Mouse (Mus musculus) liver, embryonic 14.5 days (tissue): ENCODE measurements around the gene Urad. TPM values are rescaled to one million over a fixed set of nuclear protein-coding genes. Genes with fewer than 3 reads are reported as not detected.

Source experiments
- ATAC-seq: fragments of 200-750 bp; cut with Nextera tagmentation; 2 replicates; pipeline ENCODE4 v1.8.0; 2017; ENCODE audit warnings: moderate number of reproducible peaks, mild to moderate bottlenecking, moderate library complexity; ENCODE audit not compliant: insufficient read depth
- DNase-seq, 3 experiments: peaks; one replicate each; pipeline ENCODE4 v3.0.0-alpha.2; 2012 to 2013; ENCODE audit warnings: low read depth in 3 of 3, low spot score in 3 of 3
- H3K27ac ChIP-seq: fragments of 300-500 bp; sonication (generic); 2 replicates; pipeline ENCODE4 v1.5.1; 2014; ENCODE audit warnings: moderate library complexity, mild to moderate bottlenecking, control low read depth, inconsistent platforms
- H3K27me3 ChIP-seq: fragments of 300-500 bp; sonication (generic); 2 replicates; pipeline ENCODE4 v1.6.1; 2014; ENCODE audit warnings: mild to moderate bottlenecking, low read length, moderate library complexity; ENCODE audit not compliant: control insufficient read depth, insufficient read depth
- H3K36me3 ChIP-seq: fragments of 300-500 bp; sonication (generic); replicated peaks from 2 replicates; pipeline ENCODE4 v1.6.1; 2014; ENCODE audit warnings: low read depth; ENCODE audit not compliant: control insufficient read depth, insufficient read depth
- H3K4me1 ChIP-seq, 2 experiments: fragments of 200-500 bp in 1 of 2; fragments of 300-500 bp in 1 of 2; sonication (generic) in 1 of 2; replicated peaks; 2 replicates each; pipeline ENCODE4 v1.6.1; 2012 to 2014; ENCODE audit warnings: antibody characterized with exemption in 1 of 2, inconsistent platforms in 1 of 2, low read length in 1 of 2; ENCODE audit not compliant: control insufficient read depth in 2 of 2, insufficient read depth in 2 of 2
- H3K4me2 ChIP-seq: fragments of 300-500 bp; sonication (generic); 2 replicates; pipeline ENCODE4 v1.6.1; 2014; ENCODE audit warnings: low read depth, mild to moderate bottlenecking, control low read depth, moderate library complexity
- H3K4me3 ChIP-seq, 2 experiments: fragments of 200-500 bp in 1 of 2; fragments of 300-500 bp in 1 of 2; sonication (generic) in 1 of 2; 2 replicates each; pipeline ENCODE4 v1.5.1; 2012 to 2014; ENCODE audit warnings: low read depth in 2 of 2, low read length in 2 of 2, mild to moderate bottlenecking in 2 of 2, control low read depth in 1 of 2, inconsistent platforms in 1 of 2, moderate library complexity in 1 of 2; ENCODE audit not compliant: insufficient read depth in 1 of 2
- H3K9ac ChIP-seq: fragments of 300-500 bp; sonication (generic); replicated peaks from 2 replicates; pipeline ENCODE4 v1.6.1; 2014; ENCODE audit warnings: mild to moderate bottlenecking, control low read depth, moderate library complexity
- H3K9me3 ChIP-seq: fragments of 300-500 bp; sonication (generic); 2 replicates; pipeline ENCODE4 v1.6.1; 2016; ENCODE audit warnings: low read length, mixed read lengths; ENCODE audit not compliant: control insufficient read depth
- CTCF ChIP-seq: IDR thresholded peaks from 2 replicates; pipeline ENCODE4 v1.5.1; 2016; ENCODE audit warnings: antibody characterized with exemption, low read depth, control low read depth
- EP300 ChIP-seq: IDR thresholded peaks from 2 replicates; pipeline ENCODE4 v1.6.1; 2016; ENCODE audit warnings: antibody characterized with exemption, low read depth
- WGBS: fragments of 180-500 bp; shearing (Covaris S2); extraction: QIAGEN DNeasy Blood & Tissue Kit; methylation state at CpG from one replicate; pipeline ENCODE4 v1.1.7; 2014; ENCODE audit not compliant: insufficient replicate concordance; 5-methylcytosine and 5-hydroxymethylcytosine counted together
- polyA plus RNA-seq, 2 experiments: library from polyadenylated mRNA; depleted of rRNA in 1 of 2; stranded (reverse) in 1 of 2; unstranded in 1 of 2; fragments of >200 nt; fragmentation: Nextera tagmentation in 1 of 2; extraction: Ambion mirVana in 1 of 2; gene quantifications; 2 replicates each; pipeline versions ENCODE4 v1.2.1 to v1.2.3; 2012 to 2014

Gene Urad
- polyA plus RNA-seq, 2 experiments: 0.30 to 1.1 TPM

GRCm38 (mm10) chr5:147309786-147310185, 12.5 kb downstream of the Urad start:
- WGBS: 0% methylated on average over 2 of the region's 2 CpGs
- Histone ChIP-seq H3K9me3 (no peaks in the 10 kb centered on the region), H3K27ac (no peak overlapping the region), H3K9ac (no peak overlapping the region), H3K4me1 (no peaks in the 10 kb centered on the region), H3K36me3 (no peaks in the 10 kb centered on the region), H3K27me3 (peaks cover 98% of the 10 kb centered on the region), H3K4me3 (no peak overlapping the region), H3K4me2 (no peak overlapping the region)
- TF ChIP-seq CTCF (no peak), EP300 (no peak)
- ATAC-seq (no peak), DNase-seq (no peak)

- TF ChIP-seq EP300 (no peak), CTCF (no peak)
- Histone ChIP-seq H3K4me3 (no peak overlapping the region), H3K9me3 (no peaks in the 10 kb centered on the region), H3K4me2 (no peak overlapping the region), H3K9ac (no peak overlapping the region), H3K4me1 (no peaks in the 10 kb centered on the region), H3K36me3 (no peaks in the 10 kb centered on the region), H3K27me3 (peaks cover 98% of the 10 kb centered on the region), H3K27ac (no peak overlapping the region)
- 13% methylated on average over 9 of the region's 9 CpGs for WGBS
- ATAC-seq (no peak), DNase-seq (no peak)
These were observed 13.8 kb downstream of the Urad start for GRCm38 (mm10) chr5:147308451-147308850.

- no peak for TF ChIP-seq EP300
- TF ChIP-seq CTCF: no peak
- H3K9me3 ChIP-seq: no peaks in the 10 kb centered on the region
- H3K27ac ChIP-seq: no peak overlapping the region
- 5% methylated on average over 12 of the region's 12 CpGs for whole genome bisulfite sequencing
- DNase-seq (no peak), ATAC-seq (no peak)
- H3K9ac ChIP-seq: no peak overlapping the region
- no peaks in the 10 kb centered on the region for H3K36me3 ChIP-seq
- no peaks in the 10 kb centered on the region for H3K4me1 ChIP-seq
- no peak overlapping the region for H3K4me3 ChIP-seq
- H3K4me2 ChIP-seq: no peak overlapping the region
- peaks cover 98% of the 10 kb centered on the region for H3K27me3 ChIP-seq
These were observed 14.8 kb downstream of the Urad start for GRCm38 (mm10) chr5:147307398-147307785.

GRCm38 (mm10) chr5:147306638-147307397, 15.4 kb downstream of the Urad start, which contains the start of gene Cdx2:
Cdx2 (minus strand) TSS chr5:147307270.
- Histone ChIP-seq H3K4me2 (no peak within 1 kb of the TSS), H3K27ac (no peak within 1 kb of the TSS), H3K36me3 (no peaks in the 10 kb centered on the region), H3K9ac (no peak within 1 kb of the TSS), H3K4me3 (no peak within 1 kb of the TSS), H3K27me3 (peaks cover 98% of the 10 kb centered on the region), H3K9me3 (no peaks in the 10 kb centered on the region), H3K4me1 (no peaks in the 10 kb centered on the region)
- TF ChIP-seq CTCF (no peak), EP300 (no peak)
- WGBS: 2% methylated on average over 63 of the region's 63 CpGs
- DNase-seq (no peak), ATAC-seq (no peak)

- no peak for DNase-seq
These were observed 16.2 kb downstream of the Urad start for GRCm38 (mm10) chr5:147305856-147306637.

More at GRCm38 (mm10) chr5:147305856-147306637, 16.2 kb downstream of the Urad start:
- no peak overlapping the region for H3K9ac ChIP-seq
- peaks cover 98% of the 10 kb centered on the region for H3K27me3 ChIP-seq
- H3K36me3 ChIP-seq: no peaks in the 10 kb centered on the region
- no peak overlapping the region for H3K4me2 ChIP-seq
- no peak for ATAC-seq
- TF ChIP-seq EP300: no peak
- TF ChIP-seq CTCF: no peak
- no peaks in the 10 kb centered on the region for H3K9me3 ChIP-seq
- H3K27ac ChIP-seq: no peak overlapping the region
- no peak overlapping the region for H3K4me3 ChIP-seq
- under 1% methylated on average over 58 of the region's 58 CpGs for WGBS
- H3K4me1 ChIP-seq: no peaks in the 10 kb centered on the region
